In the genomic region with DNA sequence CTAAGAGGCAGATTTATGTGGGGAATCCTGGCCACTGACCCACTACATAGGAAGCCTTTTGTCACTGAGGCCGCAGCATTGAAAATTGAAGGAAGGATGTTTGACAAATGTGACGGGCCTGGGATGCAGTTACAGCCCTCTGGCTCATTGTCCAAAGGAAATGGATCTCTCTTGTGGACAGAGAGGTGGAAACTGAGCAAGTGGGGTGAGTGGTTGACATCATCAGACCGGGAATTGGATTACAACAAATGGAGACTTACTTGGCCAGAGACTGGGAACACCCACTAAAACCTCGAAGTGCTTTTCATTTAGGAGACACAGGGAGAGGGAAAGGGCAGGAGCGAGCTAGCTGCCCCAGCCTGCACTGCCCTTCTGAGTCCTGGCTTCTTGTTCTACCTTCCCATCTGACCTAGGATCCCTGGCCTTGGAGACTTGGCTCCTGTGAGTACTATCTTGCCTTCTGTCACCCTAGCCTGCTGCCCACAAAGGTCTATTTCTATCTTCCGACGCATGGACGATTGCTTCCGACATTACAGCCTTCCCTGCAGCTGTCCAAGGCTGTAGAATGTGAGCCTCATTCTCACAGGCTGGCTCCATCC, we compare ENCODE assay signal across 8 mouse cellular contexts. TPM values are rescaled to one million over a fixed set of nuclear protein-coding genes. Genes with fewer than 3 reads are reported as not detected.
DNase-seq lines count a peak whose midpoint lies in the region; ATAC-seq lines count a peak whose summit lies in the region.

No protein-coding gene starts in this region.

- no peak for ATAC-seq in hindbrain, embryonic 16.5 days
- ATAC-seq in liver, embryonic 15.5 days (ENCODE audit: insufficient read depth): no peak

- no peaks in the 10 kb centered on the region for H3K27me3 ChIP-seq in hindbrain, embryonic 16.5 days (replicated peaks; ENCODE audit: control insufficient read depth, insufficient read depth, low read length)
- no peaks in the 10 kb centered on the region for H3K27me3 ChIP-seq in liver, embryonic 15.5 days

- peak; percentile 35 for DNase-seq in embryo, embryonic 10.5 days (ENCODE audit: low spot score)
- no peak for DNase-seq in embryo, embryonic 9.5 days (ENCODE audit: extremely low spot score)
- DNase-seq in brain, adult 2 months (ENCODE audit: low read depth, low spot score): peak; percentile 83
- no peak for DNase-seq in urinary bladder, adult 18-20 months (ENCODE audit: low spot score in 2 of 2)
- DNase-seq in adrenal gland, postnatal 10 days: no peak
- DNase-seq in yolk sac, embryonic 10.5 days (ENCODE audit: low spot score): no peak

- H3K27ac ChIP-seq in hindbrain, embryonic 16.5 days (ENCODE audit: low read depth, low read length): 0 out of 2 replicates have a peak overlapping the region, but pooled peaks have one; percentile 15
- H3K27ac ChIP-seq in liver, embryonic 15.5 days (replicated peaks): peak overlapping the region; percentile 73

- no peaks in the 10 kb centered on the region for H3K9me3 ChIP-seq in hindbrain, embryonic 16.5 days (ENCODE audit: control insufficient read depth, low read length)
- H3K9me3 ChIP-seq in liver, embryonic 15.5 days (replicated peaks): no peaks in the 10 kb centered on the region

- peaks cover 8% of the 10 kb centered on the region for H3K4me1 ChIP-seq in hindbrain, embryonic 16.5 days (ENCODE audit: control insufficient read depth, insufficient read depth, low read depth, low read length)
- peaks cover 100% of the 10 kb centered on the region for H3K4me1 ChIP-seq in liver, embryonic 15.5 days (replicated peaks)

- H3K4me3 ChIP-seq in hindbrain, embryonic 16.5 days (ENCODE audit: low read length): no peak overlapping the region
- no peak overlapping the region for H3K4me3 ChIP-seq in liver, embryonic 15.5 days (replicated peaks)

- no peak overlapping the region for H3K4me2 ChIP-seq in hindbrain, embryonic 16.5 days (ENCODE audit: low read length)
- peak overlapping the region; percentile 31; the same call in 1 of the 2 replicates for H3K4me2 ChIP-seq in liver, embryonic 15.5 days

- no peaks in the 10 kb centered on the region for H3K36me3 ChIP-seq in hindbrain, embryonic 16.5 days (ENCODE audit: control insufficient read depth, insufficient read depth, low read length)
- no peaks in the 10 kb centered on the region for H3K36me3 ChIP-seq in liver, embryonic 15.5 days (replicated peaks)

- WGBS in hindbrain, embryonic 16.5 days: 67% methylated on average over 9 of the region's 9 CpGs
- 55% methylated on average over 9 of the region's 9 CpGs for whole genome bisulfite sequencing in liver, embryonic 15.5 days (ENCODE audit: insufficient replicate concordance)

- H3K9ac ChIP-seq in hindbrain, embryonic 16.5 days (ENCODE audit: low read depth, low read length): no peak overlapping the region
- H3K9ac ChIP-seq in liver, embryonic 15.5 days: no peak overlapping the region

RNA-seq across cellular contexts. Expression of gene Pkig, which starts 35.6 kb away (rescaled TPM):
- 126 and 127 TPM in 2 replicates for polyA plus RNA-seq in hindbrain, embryonic 16.5 days (2015; fragmentation: Nextera tagmentation; extraction: Ambion mirVana)
- 93.3 and 95.5 TPM in 2 replicates for polyA plus RNA-seq in liver, embryonic 15.5 days (2015; fragmentation: Nextera tagmentation; extraction: Ambion mirVana)
- 10 to 100 TPM; 46.9 to 60.8 TPM for total RNA-seq in adrenal gland, postnatal 10 days (2021)

RNA-seq across cellular contexts. Expression of gene Serinc3, which starts 48.9 kb away (rescaled TPM):
- 38.6 and 41.2 TPM in 2 replicates for polyA plus RNA-seq in hindbrain, embryonic 16.5 days (2015; fragmentation: Nextera tagmentation; extraction: Ambion mirVana)
- polyA plus RNA-seq in liver, embryonic 15.5 days (2015; fragmentation: Nextera tagmentation; extraction: Ambion mirVana): 126 and 129 TPM in 2 replicates
- 100 to 1,000 TPM; 350 to 392 TPM for total RNA-seq in adrenal gland, postnatal 10 days (2021)

RNA-seq across cellular contexts. Expression of gene Ada, which starts 56.2 kb away (rescaled TPM):
- polyA plus RNA-seq in hindbrain, embryonic 16.5 days (2015; fragmentation: Nextera tagmentation; extraction: Ambion mirVana): 3.5 and 4.2 TPM in 2 replicates
- polyA plus RNA-seq in liver, embryonic 15.5 days (2015; fragmentation: Nextera tagmentation; extraction: Ambion mirVana): 3.5 TPM in 2 replicates
- 1 to 10 TPM; 3.8 to 4.0 TPM for total RNA-seq in adrenal gland, postnatal 10 days (2021)

Comparison
In these comparisons a context has a peak if more than half of its experiments do, and no peak if none do; other contexts are left out.
1. DNase-seq: peak in embryo, embryonic 10.5 days (single experiment) and brain, adult 2 months (single experiment); none in embryo, embryonic 9.5 days (single experiment), urinary bladder, adult 18-20 months (0 of 2), adrenal gland, postnatal 10 days (single experiment) and yolk sac, embryonic 10.5 days (single experiment).